Mouse (Mus musculus): ENCODE data around the gene Thada.

Gene Thada

DNA sequence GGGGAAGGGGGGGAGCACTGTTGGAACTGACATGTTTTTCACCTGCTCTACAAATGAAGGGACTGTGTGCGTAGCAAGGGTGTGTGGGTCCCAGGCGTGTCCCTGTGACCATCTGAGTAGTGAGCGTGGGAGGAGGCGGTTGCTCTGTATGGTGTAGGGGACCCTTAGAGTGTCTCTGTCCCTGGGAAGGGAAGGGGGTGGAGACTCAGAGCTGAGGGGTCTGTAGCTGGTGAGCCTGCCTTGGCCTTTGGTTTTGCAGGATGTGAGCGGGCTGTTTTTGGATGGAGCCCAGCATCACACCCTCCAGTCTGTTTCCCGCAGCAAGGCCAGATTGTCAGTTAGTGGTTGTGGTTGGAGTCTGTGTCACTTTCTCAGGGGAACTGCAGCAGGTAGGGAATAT is 324.3 kb downstream of the Thada start:
- peak; percentile 81 for DNase-seq

DNA sequence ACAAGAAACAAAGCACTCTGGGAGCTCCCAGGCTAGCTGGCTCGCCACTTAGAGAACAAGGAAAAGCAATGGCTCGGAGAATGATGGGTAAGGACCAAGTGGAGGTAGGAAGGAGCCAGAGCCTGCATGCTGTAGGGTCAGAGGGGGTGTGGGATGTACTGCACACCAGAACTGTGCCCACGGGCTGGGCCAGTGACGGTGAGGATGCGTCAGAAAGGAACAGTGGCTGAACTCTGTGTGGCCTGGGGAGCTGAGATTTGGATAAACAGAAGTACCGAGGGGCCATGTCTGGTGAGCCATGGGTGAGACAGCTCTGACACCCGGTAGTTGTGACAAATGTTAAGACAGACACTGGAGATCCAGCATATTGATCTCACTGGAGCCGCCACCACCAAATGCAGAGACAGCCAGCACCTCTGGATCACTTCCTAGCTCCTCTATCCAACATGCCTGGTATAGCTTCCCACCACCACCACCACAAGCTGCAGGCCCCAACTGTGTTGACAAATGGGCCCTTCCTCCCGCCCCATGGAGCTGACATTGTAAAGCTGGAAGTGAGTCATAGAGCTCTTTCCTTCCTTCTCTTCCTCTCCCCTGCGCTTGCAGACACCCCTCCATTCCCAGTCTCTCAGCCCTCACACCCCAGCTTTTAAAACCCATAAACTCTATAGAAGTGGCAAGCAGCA is 325.0 kb downstream of the Thada start:
- DNase-seq = peak; percentile 75

Data from lung, postnatal 10 days (tissue).